Mouse (Mus musculus) retina, postnatal 1 day (tissue): ENCODE data around the gene Mrpl14.
A peak's percentile ranks its signal among the peaks of the same experiment; 100 is the strongest.

Source experiments
- DNase-seq: peaks from one replicate; pipeline ENCODE4 v3.0.0-alpha.2; 2012

Mrpl14 gene

DNA sequence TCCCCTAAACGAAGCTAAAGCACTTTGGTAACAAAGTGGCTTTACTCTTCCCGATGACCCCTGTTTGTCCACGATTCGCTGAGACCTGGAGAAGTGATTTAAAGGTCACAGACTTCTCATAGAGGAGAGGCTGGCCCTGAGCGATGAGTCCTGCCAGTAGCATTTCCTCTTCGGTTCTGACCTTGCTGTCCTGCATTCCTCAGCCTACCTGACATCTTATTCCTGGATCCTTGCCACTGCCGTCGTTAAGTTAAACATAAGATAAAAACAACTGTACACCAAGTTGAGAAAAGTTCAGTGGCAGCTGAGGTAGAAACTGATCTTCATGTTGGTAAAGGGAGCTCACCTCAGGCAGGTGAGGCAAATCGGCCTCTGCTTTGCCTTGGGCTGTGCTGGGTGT, 3.0 kb downstream of the Mrpl14 start:
- no peak for DNase-seq

GRCm38 (mm10) chr17:45690044-45690443, 3.9 kb downstream of the Mrpl14 start:
- no peak for DNase-seq

DNA sequence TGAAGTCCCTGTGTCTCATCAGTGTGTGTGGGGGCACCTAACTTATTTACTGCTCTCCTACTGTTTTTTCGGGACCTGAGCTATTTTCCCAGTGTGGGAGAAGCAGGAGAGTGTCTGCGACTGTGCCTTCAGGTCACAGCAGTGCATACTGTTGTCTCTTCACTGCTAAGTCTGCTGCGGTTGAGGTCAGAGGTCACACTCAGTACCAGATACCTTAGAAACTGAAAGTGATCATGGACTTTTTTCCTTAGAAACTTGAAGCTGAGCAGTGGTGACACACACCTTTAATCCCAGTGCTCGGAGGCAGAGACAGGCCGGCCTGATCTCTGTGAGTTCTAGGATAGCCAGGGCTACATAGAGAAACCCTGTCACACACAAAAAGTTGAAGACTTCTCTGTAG, 6.0 kb downstream of the Mrpl14 start:
- no peak for DNase-seq

DNA sequence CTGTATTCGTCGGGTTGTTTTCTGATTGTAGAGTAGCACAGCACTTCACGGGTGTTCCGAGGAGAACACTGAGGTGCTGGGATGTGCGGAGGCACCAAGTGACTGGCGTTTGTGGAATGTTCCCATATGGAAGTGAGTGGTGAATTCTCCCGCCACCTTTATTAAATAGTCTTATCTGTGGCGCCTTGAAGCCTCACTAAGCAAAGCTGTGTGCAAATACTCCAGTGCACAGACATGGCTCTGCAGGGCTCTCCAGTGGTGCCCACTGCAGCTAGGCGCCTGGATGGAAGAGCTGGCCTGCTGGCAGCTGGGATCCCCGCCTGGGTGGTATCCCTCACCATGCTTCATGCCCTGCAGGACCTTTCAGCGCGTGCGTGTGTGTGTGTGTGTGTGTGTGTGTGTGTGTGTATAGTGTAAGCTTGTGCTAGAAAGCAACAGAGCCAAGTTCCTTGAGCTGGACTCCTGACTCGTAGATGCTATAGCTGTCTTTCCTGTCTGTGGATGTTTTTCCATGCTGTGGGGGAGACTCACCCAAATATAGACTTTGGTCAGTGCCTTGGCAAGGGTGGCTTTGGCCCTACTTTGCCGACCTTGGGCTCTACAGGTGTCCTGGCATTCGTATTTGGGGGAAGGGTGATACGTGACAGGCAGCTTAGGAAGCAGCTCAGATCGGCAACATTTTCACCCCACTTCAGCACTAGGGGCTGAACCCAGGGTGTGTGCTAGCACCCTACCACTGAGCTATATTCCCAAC, 7.9 kb downstream of the Mrpl14 start:
- DNase-seq: peak; percentile 29

GRCm38 (mm10) chr17:45695227-45696120, 9.4 kb downstream of the Mrpl14 start:
- DNase-seq: no peak

GRCm38 (mm10) chr17:45696981-45697380, 10.9 kb downstream of the Mrpl14 start:
- no peak for DNase-seq

- DNase-seq: no peak
Measured at GRCm38 (mm10) chr17:45698368-45698767, 12.2 kb downstream of the Mrpl14 start.

DNA sequence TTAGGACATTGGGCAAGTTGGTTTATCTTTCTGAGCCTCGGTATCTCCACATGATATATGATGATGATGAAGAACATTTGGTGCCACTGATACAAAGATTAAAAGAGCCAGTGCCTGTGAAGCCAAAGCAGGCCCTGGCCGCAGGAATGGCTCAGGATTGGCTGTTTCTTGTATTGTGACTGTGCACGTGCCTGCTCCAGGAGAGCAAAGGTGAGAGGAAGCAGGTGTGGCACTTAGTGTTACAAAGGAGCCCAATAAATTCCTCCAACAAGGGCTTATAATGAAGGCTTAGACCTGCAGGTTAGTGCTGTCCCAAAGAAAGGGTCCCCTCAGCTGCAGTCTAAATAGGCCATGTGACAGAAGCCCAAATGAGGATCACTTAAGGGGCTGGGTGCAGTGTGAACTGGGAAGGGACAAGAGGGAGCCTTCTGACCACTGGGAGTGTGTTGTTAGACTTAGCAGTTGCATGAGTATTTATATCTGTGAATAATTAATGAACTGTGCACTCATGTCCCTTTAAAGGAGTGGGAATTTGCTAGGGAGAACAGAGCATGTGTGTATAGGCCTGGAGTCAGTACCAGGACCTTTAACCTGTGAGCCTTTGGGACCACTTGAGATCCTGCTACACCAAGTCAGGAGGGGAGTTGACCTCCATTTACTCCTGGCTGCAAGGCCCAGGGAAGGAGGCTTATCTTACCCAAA, 13.1 kb downstream of the Mrpl14 start:
- no peak for DNase-seq

- DNase-seq: peak; percentile 68
Measured at GRCm38 (mm10) chr17:45700496-45701235, 14.5 kb downstream of the Mrpl14 start.

- DNase-seq: no peak
Measured at GRCm38 (mm10) chr17:45701236-45701591, 15.1 kb downstream of the Mrpl14 start.

DNA sequence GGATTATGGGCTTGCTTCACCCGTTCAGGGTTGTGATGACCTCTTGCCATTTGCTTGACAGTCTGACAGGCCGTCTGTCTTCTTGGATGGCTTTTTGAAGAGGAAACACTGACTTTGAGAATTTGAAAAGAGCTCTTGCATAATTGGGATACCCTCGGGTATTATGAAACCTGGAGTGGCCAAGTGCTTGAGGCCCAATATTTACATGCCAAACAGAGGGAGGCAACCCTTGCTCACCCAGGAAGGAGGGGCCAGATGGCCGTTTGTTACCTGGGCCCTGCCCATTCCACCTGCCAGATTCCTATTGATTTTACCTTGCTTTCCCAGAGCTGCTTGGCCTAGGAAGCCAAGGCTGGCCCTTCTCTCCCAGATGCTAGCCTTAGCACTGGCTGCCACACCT, 16.1 kb downstream of the Mrpl14 start:
- no peak for DNase-seq

- no peak for DNase-seq
Measured at GRCm38 (mm10) chr17:45703187-45703586, 17.1 kb downstream of the Mrpl14 start.

DNA sequence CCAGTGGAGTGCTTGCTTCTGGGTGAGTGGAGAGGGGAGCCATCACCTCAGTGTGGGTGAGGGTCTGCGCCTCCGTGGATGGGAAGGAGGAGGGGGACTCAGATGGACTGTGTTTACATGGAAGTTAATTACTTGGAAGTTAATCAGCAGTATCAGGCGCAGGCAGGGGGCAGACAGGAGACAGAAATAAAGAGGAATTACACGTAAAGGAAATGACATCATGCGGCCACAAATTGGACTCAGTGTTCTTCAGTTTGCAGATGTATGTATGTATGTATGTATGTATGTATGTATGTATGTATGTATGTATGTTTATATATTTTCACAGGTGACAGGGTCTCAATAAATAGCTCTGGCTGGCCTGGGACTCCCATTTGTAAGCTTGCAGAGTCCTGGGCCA, 20.7 kb downstream of the Mrpl14 start:
- DNase-seq: no peak

- no peak for DNase-seq
Measured at GRCm38 (mm10) chr17:45707376-45707775, 21.3 kb downstream of the Mrpl14 start.

DNA sequence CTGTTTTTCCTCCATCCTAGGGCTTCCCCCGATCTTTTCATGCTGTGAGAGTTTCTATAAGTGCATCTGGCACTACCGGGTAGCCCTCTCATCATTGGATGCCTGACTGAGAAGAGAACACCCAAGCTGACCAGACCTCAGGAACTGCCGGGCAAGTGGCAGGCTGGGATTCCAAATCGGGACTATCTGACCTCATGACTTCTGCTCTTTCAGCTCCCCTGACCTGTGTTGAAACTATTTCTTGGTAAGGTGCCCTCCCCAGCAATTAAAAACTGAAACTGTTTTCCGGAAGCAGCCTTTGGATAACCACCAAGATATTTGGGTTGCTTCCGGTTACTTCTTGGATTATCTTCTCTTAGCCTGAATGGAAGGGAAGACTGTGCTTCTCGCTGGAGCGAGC, 22.1 kb downstream of the Mrpl14 start:
- no peak for DNase-seq

DNA sequence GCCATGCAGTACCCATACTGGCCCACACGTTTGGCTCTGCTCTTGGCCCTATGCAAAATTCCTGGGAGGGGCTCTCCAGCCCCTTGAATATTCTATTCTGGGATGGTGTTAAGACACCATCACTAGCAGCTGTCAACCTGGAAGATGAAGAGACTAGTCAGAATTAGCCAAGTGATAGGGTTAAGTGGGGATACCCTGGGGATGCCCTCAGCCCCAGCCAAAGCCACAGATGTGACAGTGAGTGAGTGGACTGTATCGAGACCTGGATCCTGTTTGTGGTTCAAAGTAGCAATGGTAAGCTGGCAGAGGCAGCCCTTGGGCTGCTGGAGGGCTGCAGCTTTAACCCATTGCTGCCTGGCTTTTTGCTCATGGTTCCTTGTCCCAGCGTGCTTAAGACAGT, 23.7 kb downstream of the Mrpl14 start:
- no peak for DNase-seq

GRCm38 (mm10) chr17:45710407-45710806, 24.3 kb downstream of the Mrpl14 start:
- DNase-seq: no peak

DNA sequence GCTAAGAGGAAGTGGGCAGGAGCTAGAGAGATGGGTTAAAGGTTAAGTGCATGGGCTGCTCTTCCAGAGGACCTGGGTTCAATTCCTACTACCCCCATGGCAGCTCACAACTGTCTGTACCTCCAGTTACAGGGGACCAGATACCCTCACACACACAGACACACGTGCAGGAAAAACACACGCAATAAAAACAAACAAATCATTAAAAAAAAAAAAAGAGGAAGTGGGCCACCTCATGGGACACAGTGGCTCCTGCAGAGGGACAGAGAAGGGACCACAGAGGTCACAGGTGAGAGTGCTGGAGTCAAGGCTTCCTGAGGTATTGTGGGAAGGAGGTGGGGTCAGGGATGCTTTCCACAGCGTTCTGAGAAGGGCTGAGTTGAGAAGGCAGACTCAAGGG, 25.4 kb downstream of the Mrpl14 start:
- DNase-seq: no peak

DNA sequence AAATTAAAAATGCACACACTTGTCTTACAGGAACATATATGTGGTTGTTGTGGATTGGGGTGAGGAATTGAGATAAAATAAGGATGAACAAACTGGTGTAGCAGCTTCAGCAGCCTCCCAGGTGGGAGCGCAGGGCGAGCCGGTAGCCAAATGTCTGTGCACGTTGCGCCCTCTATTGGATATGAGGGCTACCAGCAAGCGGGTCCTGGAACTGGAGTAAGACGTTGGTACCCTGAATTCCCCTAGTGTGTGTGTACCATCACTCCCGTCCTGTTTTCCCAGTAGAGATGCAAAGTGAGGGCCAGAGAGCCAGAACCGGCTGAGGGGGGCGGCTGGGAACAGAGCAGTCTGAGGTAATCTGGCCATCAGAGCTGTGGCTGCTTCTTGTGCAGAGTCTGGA, 32.2 kb downstream of the Mrpl14 start:
- DNase-seq: peak; percentile 77

- DNase-seq: peak; percentile 91
Measured at GRCm38 (mm10) chr17:45723732-45724573, 37.8 kb downstream of the Mrpl14 start.

GRCm38 (mm10) chr17:45724574-45724921, 38.4 kb downstream of the Mrpl14 start:
- no peak for DNase-seq

DNA sequence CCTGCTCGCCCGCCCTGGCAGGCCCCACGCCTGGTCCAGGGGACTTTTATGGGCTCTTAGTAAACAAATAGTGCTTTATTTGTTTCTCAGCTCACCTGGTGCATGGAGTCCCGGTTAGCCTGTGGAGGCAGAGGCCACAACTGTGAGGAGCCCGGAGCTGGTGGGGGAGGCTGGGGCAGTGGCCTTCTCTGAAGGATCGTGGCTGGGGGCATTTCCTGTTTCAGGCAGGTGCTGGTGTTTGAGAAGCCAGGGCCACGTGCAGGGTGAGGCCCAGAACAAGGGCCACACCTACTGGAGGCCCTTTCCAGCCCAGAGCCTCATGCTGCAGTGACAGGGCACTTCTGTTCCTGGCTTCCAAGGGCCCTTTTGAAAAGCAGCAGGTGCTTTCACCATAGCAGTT, 40.1 kb downstream of the Mrpl14 start:
- no peak for DNase-seq
